Mouse (Mus musculus) liver, postnatal 0 days (tissue): Measurements from ENCODE around the gene Zfp612.

Source experiments
- CTCF ChIP-seq: sonication (generic); IDR thresholded peaks from 2 replicates; pipeline ENCODE4 v1.5.1; 2016; ENCODE audit warnings: antibody characterized with exemption, low read depth
- EP300 ChIP-seq: IDR thresholded peaks from 2 replicates; pipeline ENCODE4 v1.6.1; 2016; ENCODE audit warnings: antibody characterized with exemption, low read depth, mild to moderate bottlenecking

DNA sequence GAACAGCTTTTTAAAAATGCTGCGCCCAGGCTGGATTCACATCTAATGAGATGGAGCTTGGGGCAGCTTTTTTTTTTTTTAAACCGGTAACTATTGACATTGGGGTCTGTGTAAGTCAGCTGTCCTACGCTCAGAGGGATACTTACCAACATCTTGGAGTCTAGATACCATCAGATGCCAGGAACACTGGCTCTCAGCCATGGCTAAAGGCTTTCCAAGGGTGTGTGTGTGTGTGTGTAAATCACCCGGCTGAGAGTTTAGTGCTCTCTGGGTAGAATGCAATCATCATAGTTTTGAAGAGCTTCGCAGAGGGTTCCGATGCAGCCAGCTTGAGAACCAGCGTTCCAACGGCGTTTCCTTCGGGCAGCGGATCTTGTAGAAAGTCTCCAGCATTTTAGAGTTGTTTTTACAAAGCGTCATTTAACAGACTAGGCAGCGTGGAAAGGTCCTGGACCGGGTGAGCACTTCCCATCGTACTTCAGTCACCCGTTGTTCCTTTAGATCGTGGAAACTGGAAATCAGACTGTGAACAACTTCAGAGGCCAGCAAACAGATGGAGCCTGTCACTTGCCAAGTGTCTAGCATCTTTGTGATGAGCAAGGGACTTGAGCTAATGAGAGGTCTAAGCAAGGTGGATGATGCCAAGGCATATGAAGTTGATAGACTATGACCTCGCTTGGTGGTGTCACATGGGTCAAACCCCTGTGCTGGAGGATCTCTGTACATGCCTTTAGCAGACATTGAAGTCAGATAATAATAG is 14.8 kb upstream of the Zfp612 start:
- TF ChIP-seq EP300 = no peak
- no peak for TF ChIP-seq CTCF
